Mouse (Mus musculus): ENCODE measurements around the gene Gm17651. TPM values are rescaled to one million over a fixed set of nuclear protein-coding genes. Genes with fewer than 3 reads are reported as not detected.

Gene Gm17651
- polyA plus RNA-seq, 1 experiment from 2014 or later: not detected

DNA sequence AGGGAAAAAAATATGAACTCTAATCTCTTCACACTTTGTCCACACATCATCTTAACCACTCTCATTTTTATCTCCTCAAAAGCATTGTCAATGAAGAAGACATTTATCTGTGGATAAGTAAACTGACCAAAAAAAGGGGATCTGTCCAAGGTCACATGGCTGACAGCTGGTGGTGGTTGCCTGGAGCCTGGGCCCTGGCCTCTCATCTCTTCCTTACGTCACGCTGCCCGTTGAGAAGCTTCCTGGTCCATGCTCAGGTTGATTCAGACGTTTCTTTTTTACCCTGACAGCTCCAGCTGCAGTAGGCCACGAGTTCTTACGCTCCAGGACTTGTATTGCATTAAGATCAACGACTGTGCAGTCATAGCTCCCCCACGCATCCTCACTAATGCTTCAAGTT lies 8.3 kb downstream of the Gm17651 start:
- DNase-seq (ENCODE audit: low spot score): no peak
- 59% methylated on average over 8 of the region's 8 CpGs for WGBS

DNA sequence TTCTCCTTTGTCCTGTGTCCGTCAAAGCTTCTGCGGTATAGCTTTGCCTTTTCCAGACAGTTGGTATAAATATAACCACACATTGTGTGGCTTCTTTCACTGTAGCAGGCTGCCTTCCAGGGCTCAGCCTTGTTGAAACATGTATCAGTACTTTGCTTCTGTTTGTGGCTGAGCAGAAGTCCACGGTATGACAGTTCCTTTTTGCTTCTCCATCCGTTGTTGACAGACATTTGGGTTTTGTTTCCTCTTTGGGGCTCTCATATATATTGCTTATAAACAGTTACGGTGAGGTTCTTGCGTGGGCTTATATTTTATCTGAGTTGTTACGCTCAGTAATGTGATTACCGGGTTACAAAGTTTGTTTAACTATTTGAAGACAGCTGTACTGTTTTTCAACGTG lies 9.0 kb downstream of the Gm17651 start:
- 0 out of 2 replicates have a peak overlapping the region, but pooled peaks have one; percentile 34 for H3K27ac ChIP-seq (ENCODE audit: low read depth, low read length)

More for the DNA sequence above, 8.3 kb downstream of the Gm17651 start:
- Histone ChIP-seq H3K4me3 (ENCODE audit: low read depth, low read length) (no peak overlapping the region), H3K4me2 (no peak overlapping the region), H3K4me1 (replicated peaks; ENCODE audit: control insufficient read depth, insufficient read depth, low read length) (0 out of 2 replicates have a peak, but pooled peaks cover 1% of the 10 kb centered on the region), H3K36me3 (ENCODE audit: control insufficient read depth, insufficient read depth, low read length) (0 out of 2 replicates have a peak, but pooled peaks cover 8% of the 10 kb centered on the region), H3K9me3 (ENCODE audit: control insufficient read depth, low read length) (no peaks in the 10 kb centered on the region), H3K9ac (ENCODE audit: low read depth, low read length) (no peak overlapping the region), H3K27me3 (replicated peaks; ENCODE audit: control insufficient read depth, insufficient read depth, low read length) (no peaks in the 10 kb centered on the region), H3K27ac (ENCODE audit: low read depth, low read length) (peak overlapping the region; percentile 34; the same call in 1 of the 2 replicates)
- ATAC-seq (replicated peaks; ENCODE audit: low FRiP score): no peak

DNA sequence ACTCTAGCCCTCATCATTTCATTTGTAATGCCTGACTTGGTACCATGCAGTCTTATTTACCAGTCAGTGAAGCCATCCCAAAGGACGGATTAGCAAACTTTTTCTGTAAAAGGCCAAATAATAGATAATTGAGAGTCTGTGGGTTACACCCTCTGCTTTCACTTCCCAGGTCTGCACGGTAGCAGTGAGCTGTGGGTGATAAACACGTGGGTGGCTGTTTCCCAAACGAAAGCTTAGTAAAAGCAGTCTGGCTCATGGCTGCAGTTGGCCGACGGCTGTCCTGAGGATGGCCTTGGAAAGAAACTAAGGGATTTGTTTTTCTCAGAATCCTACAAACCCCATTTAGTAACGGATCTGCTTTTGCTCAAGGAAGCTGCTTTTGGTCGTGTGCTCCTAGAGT lies 13.3 kb downstream of the Gm17651 start:
- Histone ChIP-seq H3K36me3 (ENCODE audit: control insufficient read depth, insufficient read depth, low read length) (0 out of 2 replicates have a peak, but pooled peaks cover 6% of the 10 kb centered on the region), H3K9me3 (ENCODE audit: control insufficient read depth, low read length) (no peaks in the 10 kb centered on the region), H3K9ac (ENCODE audit: low read depth, low read length) (no peak overlapping the region), H3K4me2 (no peak overlapping the region), H3K27me3 (replicated peaks; ENCODE audit: control insufficient read depth, insufficient read depth, low read length) (no peaks in the 10 kb centered on the region), H3K4me3 (ENCODE audit: low read depth, low read length) (no peak overlapping the region), H3K4me1 (replicated peaks; ENCODE audit: control insufficient read depth, insufficient read depth, low read length) (peaks cover 11% of the 10 kb centered on the region), H3K27ac (ENCODE audit: low read depth, low read length) (no peak overlapping the region)
- 53% methylated on average over 8 of the region's 8 CpGs for WGBS
- ATAC-seq (replicated peaks; ENCODE audit: low FRiP score) (no peak), DNase-seq (ENCODE audit: low spot score) (no peak)

More for the DNA sequence above, 9.0 kb downstream of the Gm17651 start:
- 0 out of 2 replicates have a peak, but pooled peaks cover 2% of the 10 kb centered on the region for H3K4me1 ChIP-seq (replicated peaks; ENCODE audit: control insufficient read depth, insufficient read depth, low read length)
- H3K27me3 ChIP-seq (replicated peaks; ENCODE audit: control insufficient read depth, insufficient read depth, low read length): no peaks in the 10 kb centered on the region
- no peaks in the 10 kb centered on the region for H3K9me3 ChIP-seq (ENCODE audit: control insufficient read depth, low read length)
- DNase-seq (ENCODE audit: low spot score): no peak
- H3K4me3 ChIP-seq (ENCODE audit: low read depth, low read length): no peak overlapping the region
- no peak overlapping the region for H3K4me2 ChIP-seq
- H3K36me3 ChIP-seq (ENCODE audit: control insufficient read depth, insufficient read depth, low read length): 0 out of 2 replicates have a peak, but pooled peaks cover 8% of the 10 kb centered on the region
- 72% methylated on average over 9 of the region's 9 CpGs for WGBS
- no peak overlapping the region for H3K9ac ChIP-seq (ENCODE audit: low read depth, low read length)
- ATAC-seq (replicated peaks; ENCODE audit: low FRiP score): no peak

DNA sequence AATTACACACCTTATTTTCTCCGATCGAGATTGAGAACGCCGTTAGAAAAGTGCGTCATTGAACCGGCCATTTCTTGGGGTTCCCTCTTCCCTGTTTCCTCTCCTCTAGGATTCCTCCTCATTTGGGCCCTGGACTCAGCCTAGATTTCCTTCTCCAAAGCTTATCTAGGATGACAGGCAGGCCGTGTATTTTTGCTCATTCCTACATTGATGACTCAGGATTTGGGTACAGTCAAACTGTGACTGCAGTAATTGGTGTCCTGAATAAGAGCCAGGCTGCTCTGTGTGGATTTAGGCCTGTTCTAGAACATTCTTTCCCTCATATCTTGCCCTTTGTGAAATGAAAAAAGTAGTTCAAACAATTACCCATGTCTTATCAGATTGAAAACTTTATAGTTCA lies 14.7 kb downstream of the Gm17651 start:
- H3K27ac ChIP-seq (ENCODE audit: low read depth, low read length): no peak overlapping the region
- 0 out of 2 replicates have a peak, but pooled peaks cover 2% of the 10 kb centered on the region for H3K9me3 ChIP-seq (ENCODE audit: control insufficient read depth, low read length)
- peak overlapping the region; percentile 12; the same call in 1 of the 2 replicates for H3K4me2 ChIP-seq
- ATAC-seq (replicated peaks; ENCODE audit: low FRiP score) (no peak), DNase-seq (ENCODE audit: low spot score) (no peak)
- no peaks in the 10 kb centered on the region for H3K27me3 ChIP-seq (replicated peaks; ENCODE audit: control insufficient read depth, insufficient read depth, low read length)
- 84% methylated on average over 7 of the region's 7 CpGs for WGBS
- peaks cover 11% of the 10 kb centered on the region for H3K4me1 ChIP-seq (replicated peaks; ENCODE audit: control insufficient read depth, insufficient read depth, low read length)
- H3K4me3 ChIP-seq (ENCODE audit: low read depth, low read length): no peak overlapping the region
- no peak overlapping the region for H3K9ac ChIP-seq (ENCODE audit: low read depth, low read length)
- H3K36me3 ChIP-seq (ENCODE audit: control insufficient read depth, insufficient read depth, low read length): 0 out of 2 replicates have a peak, but pooled peaks cover 6% of the 10 kb centered on the region

DNA sequence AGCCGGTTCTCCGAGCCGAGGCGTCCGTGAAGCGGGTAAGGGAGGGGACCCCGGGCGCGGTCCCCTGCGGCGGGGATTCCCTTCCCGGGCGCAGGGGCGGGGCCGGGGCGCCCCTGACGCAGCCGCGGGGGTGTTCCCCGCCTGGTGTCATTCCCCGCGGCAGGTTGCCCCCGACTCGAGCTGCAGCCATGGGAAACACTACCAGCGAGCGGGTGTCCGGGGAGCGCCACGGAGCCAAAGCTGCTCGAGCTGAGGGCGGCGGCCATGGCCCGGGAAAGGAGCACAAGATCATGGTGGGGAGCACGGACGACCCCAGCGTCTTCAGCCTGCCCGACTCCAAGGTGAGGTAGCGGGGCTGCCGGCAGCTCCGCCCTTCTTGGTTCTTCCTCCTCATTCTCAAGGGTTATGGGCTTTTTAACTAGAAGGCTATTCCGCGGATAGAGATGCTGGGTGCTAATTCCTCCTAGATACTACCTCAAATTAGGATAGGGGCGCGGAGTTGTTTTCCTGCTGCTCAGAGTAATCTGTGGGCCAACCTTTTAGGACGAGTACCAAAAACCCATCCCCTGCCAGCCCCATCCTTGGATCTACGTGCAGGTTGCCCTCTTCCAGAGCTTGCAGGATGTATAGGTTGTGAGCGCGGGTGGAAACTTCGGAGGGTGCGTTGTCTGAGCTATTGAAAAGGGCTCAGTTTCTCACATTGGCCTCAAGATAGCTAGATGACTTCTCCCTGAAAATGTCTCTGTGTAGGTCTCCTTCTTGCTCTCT lies 15.9 kb downstream of the Gm17651 start:
- peak; percentile 82 for ATAC-seq (replicated peaks; ENCODE audit: low FRiP score)
- H3K4me1 ChIP-seq (replicated peaks; ENCODE audit: control insufficient read depth, insufficient read depth, low read length): peaks cover 11% of the 10 kb centered on the region
- H3K36me3 ChIP-seq (ENCODE audit: control insufficient read depth, insufficient read depth, low read length): 0 out of 2 replicates have a peak, but pooled peaks cover 6% of the 10 kb centered on the region
- peak overlapping the region; percentile 77 for H3K4me3 ChIP-seq (ENCODE audit: low read depth, low read length)
- H3K9me3 ChIP-seq (ENCODE audit: control insufficient read depth, low read length): 0 out of 2 replicates have a peak, but pooled peaks cover 3% of the 10 kb centered on the region
- WGBS: 1% methylated on average over 49 of the region's 50 CpGs
- H3K9ac ChIP-seq (ENCODE audit: low read depth, low read length): peak overlapping the region; percentile 63
- no peak for DNase-seq (ENCODE audit: low spot score)
- H3K4me2 ChIP-seq: peak overlapping the region; percentile 80
- no peaks in the 10 kb centered on the region for H3K27me3 ChIP-seq (replicated peaks; ENCODE audit: control insufficient read depth, insufficient read depth, low read length)
- no peak overlapping the region for H3K27ac ChIP-seq (ENCODE audit: low read depth, low read length)

DNA sequence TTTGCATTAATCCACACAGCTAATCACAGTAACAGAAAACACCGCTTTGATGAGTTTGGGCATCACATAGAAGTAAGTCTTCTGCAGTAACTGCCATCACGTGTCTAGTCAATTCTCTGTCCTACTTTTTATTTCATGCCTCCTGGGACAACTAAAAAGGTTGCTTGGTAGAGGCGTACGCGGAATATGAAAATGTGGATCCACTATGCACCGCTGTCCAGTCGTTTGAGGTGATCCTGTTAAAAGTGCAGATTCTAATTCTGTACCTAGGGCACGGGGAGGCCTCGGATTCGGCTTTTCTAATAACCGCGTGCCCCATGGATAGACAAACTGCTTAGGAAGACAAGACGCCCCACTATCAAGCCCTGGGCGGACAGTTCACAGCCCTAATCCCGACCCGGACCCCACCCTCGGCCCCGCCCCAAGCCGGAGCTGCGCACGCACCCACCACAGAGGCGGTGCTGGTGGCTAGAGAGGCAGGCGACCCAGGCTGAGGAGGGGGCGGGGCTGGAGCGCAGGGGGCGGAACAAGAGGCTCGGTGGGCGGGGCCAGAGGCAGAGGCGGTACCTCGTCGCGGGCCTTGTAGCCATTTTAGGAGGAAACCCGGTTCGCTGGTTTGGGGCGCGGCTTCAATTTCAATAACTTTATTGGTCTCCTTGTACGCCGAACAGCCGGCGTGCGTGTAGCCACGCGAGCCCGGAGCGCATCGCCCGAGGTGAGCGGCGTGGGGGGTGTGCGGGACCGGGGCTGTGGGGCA lies 16.7 kb downstream of the Gm17651 start, which contains the start of gene Prkab2:
Prkab2 (plus strand) TSS at position 539 of the 757 bp plus-strand sequence.
- WGBS: 2% methylated on average over 51 of the region's 51 CpGs
- peak within 1 kb of the TSS; percentile 63 for H3K9ac ChIP-seq (ENCODE audit: low read depth, low read length)
- no peak within 1 kb of the TSS for H3K27ac ChIP-seq (ENCODE audit: low read depth, low read length)
- peak within 1 kb of the TSS; percentile 80 for H3K4me2 ChIP-seq
- 0 out of 2 replicates have a peak, but pooled peaks cover 3% of the 10 kb centered on the region for H3K9me3 ChIP-seq (ENCODE audit: control insufficient read depth, low read length)
- DNase-seq (ENCODE audit: low spot score): peak; percentile 100
- ATAC-seq (replicated peaks; ENCODE audit: low FRiP score): peak; percentile 98
- peak within 1 kb of the TSS; percentile 77 for H3K4me3 ChIP-seq (ENCODE audit: low read depth, low read length)
- no peaks in the 10 kb centered on the region for H3K27me3 ChIP-seq (replicated peaks; ENCODE audit: control insufficient read depth, insufficient read depth, low read length)
- peaks cover 11% of the 10 kb centered on the region for H3K4me1 ChIP-seq (replicated peaks; ENCODE audit: control insufficient read depth, insufficient read depth, low read length)
- H3K36me3 ChIP-seq (ENCODE audit: control insufficient read depth, insufficient read depth, low read length): 0 out of 2 replicates have a peak, but pooled peaks cover 3% of the 10 kb centered on the region

DNA sequence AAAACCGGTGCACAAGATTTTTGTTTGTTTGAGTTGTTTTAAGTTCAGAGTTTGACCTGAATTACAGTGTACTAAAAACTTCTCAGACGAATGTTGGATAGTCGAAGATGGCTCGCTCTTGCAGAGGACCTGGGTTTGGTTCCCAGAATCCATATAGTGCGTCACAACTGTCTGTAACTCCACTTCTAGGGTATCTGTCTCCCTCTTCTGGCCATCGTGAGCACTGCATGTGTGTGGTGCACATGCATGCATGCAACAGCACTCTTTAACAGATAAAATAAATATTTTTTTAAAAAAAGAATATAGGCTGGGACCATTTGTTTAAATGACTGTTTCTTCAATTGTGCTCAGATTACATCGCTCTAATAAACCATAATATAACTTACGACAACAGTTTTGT lies 19.6 kb downstream of the Gm17651 start:
- H3K27me3 ChIP-seq (replicated peaks; ENCODE audit: control insufficient read depth, insufficient read depth, low read length): no peaks in the 10 kb centered on the region
- H3K36me3 ChIP-seq (ENCODE audit: control insufficient read depth, insufficient read depth, low read length): no peaks in the 10 kb centered on the region
- 77% methylated on average over 8 of the region's 8 CpGs for WGBS
- H3K9ac ChIP-seq (ENCODE audit: low read depth, low read length): no peak overlapping the region
- no peak for DNase-seq (ENCODE audit: low spot score)
- no peak for ATAC-seq (replicated peaks; ENCODE audit: low FRiP score)
- no peak overlapping the region for H3K4me2 ChIP-seq
- no peak overlapping the region for H3K27ac ChIP-seq (ENCODE audit: low read depth, low read length)
- no peak overlapping the region for H3K4me3 ChIP-seq (ENCODE audit: low read depth, low read length)
- H3K9me3 ChIP-seq (ENCODE audit: control insufficient read depth, low read length): 0 out of 2 replicates have a peak, but pooled peaks cover 3% of the 10 kb centered on the region
- H3K4me1 ChIP-seq (replicated peaks; ENCODE audit: control insufficient read depth, insufficient read depth, low read length): peaks cover 8% of the 10 kb centered on the region

DNA sequence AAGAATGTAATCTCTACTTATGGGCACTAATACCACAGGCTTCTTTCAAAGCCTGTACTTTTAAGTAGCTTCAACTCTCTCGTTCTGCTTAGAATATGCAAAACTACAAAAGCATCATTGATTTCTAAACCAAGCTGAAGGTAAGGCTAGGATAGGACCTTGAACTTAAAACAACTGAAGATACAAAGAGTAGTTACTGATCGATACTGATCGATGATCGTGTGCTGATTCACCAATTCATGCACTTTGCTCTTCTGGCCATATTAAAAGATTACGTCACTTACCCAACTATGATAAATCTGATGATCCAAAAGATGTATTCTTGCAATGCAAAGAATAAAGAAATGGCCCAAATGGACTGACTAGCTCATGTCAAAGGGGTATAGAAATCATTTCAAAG lies 20.7 kb downstream of the Gm17651 start:
- Histone ChIP-seq H3K27me3 (replicated peaks; ENCODE audit: control insufficient read depth, insufficient read depth, low read length) (no peaks in the 10 kb centered on the region), H3K4me3 (ENCODE audit: low read depth, low read length) (no peak overlapping the region), H3K4me1 (replicated peaks; ENCODE audit: control insufficient read depth, insufficient read depth, low read length) (peaks cover 5% of the 10 kb centered on the region), H3K36me3 (ENCODE audit: control insufficient read depth, insufficient read depth, low read length) (no peaks in the 10 kb centered on the region), H3K9me3 (ENCODE audit: control insufficient read depth, low read length) (0 out of 2 replicates have a peak, but pooled peaks cover 3% of the 10 kb centered on the region), H3K9ac (ENCODE audit: low read depth, low read length) (no peak overlapping the region), H3K4me2 (no peak overlapping the region), H3K27ac (ENCODE audit: low read depth, low read length) (no peak overlapping the region)
- WGBS: 88% methylated on average over 5 of the region's 5 CpGs
- no peak for ATAC-seq (replicated peaks; ENCODE audit: low FRiP score)
- DNase-seq (ENCODE audit: low spot score): no peak
